ENCODE assay signal across 28 mouse cellular contexts in genomic region chr11:57022400-57022799, GRCm38 (mm10). TPM values are rescaled to one million over a fixed set of nuclear protein-coding genes. Genes with fewer than 3 reads are reported as not detected.
DNase-seq lines count a peak whose midpoint lies in the region; ATAC-seq lines count a peak whose summit lies in the region.
"Had no signal": no experiment of that assay in that cellular context is flagged by ENCODE, and none has a peak within 500 bp of the region (broad histone marks: within the 10 kb centered on the region; RNA-seq: fewer than 3 reads in every experiment).

No protein-coding gene starts in this region.

- peak; percentile 54 for ATAC-seq in frontal cortex, adult (ENCODE audit: low TSS enrichment)
- ATAC-seq in midbrain, embryonic 11.5 days (ENCODE audit: low FRiP score), result no peak
- ATAC-seq in midbrain, embryonic 14.5 days (ENCODE audit: low FRiP score, low TSS enrichment), result no peak
- ATAC-seq: activated CD4-positive, CD25-positive, alpha-beta regulatory T cell, adult 4 months; CD4-positive, CD25-positive, alpha-beta regulatory T cell, adult 4 months; forebrain, embryonic 14.5 days; forebrain, embryonic 16.5 days; Patski had no signal

- no peak overlapping the region for H3K4me2 ChIP-seq in midbrain, embryonic 11.5 days
- no peak overlapping the region for H3K4me2 ChIP-seq in midbrain, embryonic 14.5 days (ENCODE audit: low read length)
- H3K4me2 ChIP-seq: embryonic facial prominence, embryonic 13.5 days; embryonic facial prominence, embryonic 15.5 days; forebrain, embryonic 12.5 days had no signal

- no peaks in the 10 kb centered on the region for H3K27me3 ChIP-seq in midbrain, embryonic 11.5 days (ENCODE audit: control insufficient read depth, insufficient read depth, low read length)
- H3K27me3 ChIP-seq in midbrain, embryonic 14.5 days (ENCODE audit: control insufficient read depth, insufficient read depth, low read length), result no peaks in the 10 kb centered on the region
- H3K27me3 ChIP-seq: embryonic facial prominence, embryonic 13.5 days; Patski had no signal

- WGBS in midbrain, embryonic 11.5 days, result 69% methylated on average over 4 of the region's 4 CpGs
- WGBS in midbrain, embryonic 14.5 days, result 57% methylated on average over 4 of the region's 4 CpGs

- H3K36me3 ChIP-seq in midbrain, embryonic 11.5 days (ENCODE audit: control insufficient read depth, insufficient read depth, low read length), result no peaks in the 10 kb centered on the region
- no peaks in the 10 kb centered on the region for H3K36me3 ChIP-seq in midbrain, embryonic 14.5 days (ENCODE audit: control insufficient read depth, insufficient read depth, low read length)
- H3K36me3 ChIP-seq: embryonic facial prominence, embryonic 13.5 days; embryonic facial prominence, embryonic 15.5 days; forebrain, embryonic 10.5 days; forebrain, embryonic 12.5 days; G1E had no signal

- H3K27ac ChIP-seq in midbrain, embryonic 11.5 days (ENCODE audit: low read depth, low read length), result no peak overlapping the region
- no peak overlapping the region for H3K27ac ChIP-seq in midbrain, embryonic 14.5 days (replicated peaks; ENCODE audit: low read depth, low read length)
- H3K27ac ChIP-seq: embryonic facial prominence, embryonic 13.5 days; embryonic facial prominence, embryonic 15.5 days; forebrain, embryonic 10.5 days; forebrain, embryonic 12.5 days had no signal

- no peaks in the 10 kb centered on the region for H3K9me3 ChIP-seq in midbrain, embryonic 11.5 days (ENCODE audit: control insufficient read depth, low read length)
- no peaks in the 10 kb centered on the region for H3K9me3 ChIP-seq in midbrain, embryonic 14.5 days (ENCODE audit: control insufficient read depth, low read length)
- H3K9me3 ChIP-seq: embryonic facial prominence, embryonic 13.5 days; embryonic facial prominence, embryonic 15.5 days; forebrain, embryonic 10.5 days; forebrain, embryonic 12.5 days had no signal

- H3K4me3 ChIP-seq in midbrain, embryonic 11.5 days (ENCODE audit: low read depth, low read length), result no peak overlapping the region
- no peak overlapping the region for H3K4me3 ChIP-seq in midbrain, embryonic 14.5 days (replicated peaks; ENCODE audit: low read depth, low read length)
- H3K4me3 ChIP-seq: embryonic facial prominence, embryonic 13.5 days; embryonic facial prominence, embryonic 15.5 days; erythroblast, embryonic 14.5 days; forebrain, embryonic 10.5 days; forebrain, embryonic 12.5 days had no signal

- no peak for DNase-seq in frontal cortex, postnatal 14 days (ENCODE audit: low spot score in 2 of 2)
- peak; percentile 77 for DNase-seq in midbrain, embryonic 11.5 days (ENCODE audit: low spot score, missing footprints)
- DNase-seq in midbrain, embryonic 14.5 days, result no peak
- DNase-seq in right cerebral cortex, adult 18-20 months, result peak; percentile 46
- no peak for DNase-seq in right cerebral cortex, postnatal 10 days (ENCODE audit: low spot score in 2 of 2)
- DNase-seq: adrenal gland, adult 8-10 months; adrenal gland, postnatal 14 days; adrenal gland, postnatal 36 days; B cell, adult 2 months; cerebellum, adult 11 months; cerebellum, adult 18-20 months; cerebellum, adult 8-10 months; cerebellum, adult 9-11 months; cerebellum, postnatal 14 days; cerebellum, postnatal 36 days; embryo, embryonic 11 days had no signal

- no peaks in the 10 kb centered on the region for H3K4me1 ChIP-seq in midbrain, embryonic 11.5 days (ENCODE audit: control insufficient read depth, insufficient read depth, low read length)
- H3K4me1 ChIP-seq in midbrain, embryonic 14.5 days (ENCODE audit: control insufficient read depth, insufficient read depth, low read length), result 0 out of 2 replicates have a peak, but pooled peaks cover 3% of the 10 kb centered on the region
- H3K4me1 ChIP-seq: embryonic facial prominence, embryonic 13.5 days; embryonic facial prominence, embryonic 15.5 days; forebrain, embryonic 12.5 days had no signal

- H3K9ac ChIP-seq in midbrain, embryonic 11.5 days (ENCODE audit: low read length), result no peak overlapping the region
- no peak overlapping the region for H3K9ac ChIP-seq in midbrain, embryonic 14.5 days (replicated peaks; ENCODE audit: low read length)
- H3K9ac ChIP-seq: embryonic facial prominence, embryonic 13.5 days; embryonic facial prominence, embryonic 15.5 days; forebrain, embryonic 12.5 days had no signal

RNA-seq across cellular contexts. Expression of gene Gria1, which starts 11.2 kb away (rescaled TPM):
- 1.8 and 3.1 TPM in 2 replicates for polyA plus RNA-seq in midbrain, embryonic 11.5 days (2014; fragmentation: Nextera tagmentation; extraction: Ambion mirVana)
- 30.5 and 31.9 TPM in 2 replicates for polyA plus RNA-seq in midbrain, embryonic 14.5 days (2014; fragmentation: Nextera tagmentation; extraction: Ambion mirVana)
- polyA plus RNA-seq: activated CD4-positive, CD25-positive, alpha-beta regulatory T cell, adult 4 months; CD4-positive, CD25-positive, alpha-beta regulatory T cell, adult 4 months; erythroblast, embryonic 14.5 days; G1E had no signal

Comparison
In these comparisons a context has a peak if more than half of its experiments do, and no peak if none do; other contexts are left out.
1. DNase-seq: peak in midbrain, embryonic 11.5 days (single experiment) and right cerebral cortex, adult 18-20 months (single experiment); none in frontal cortex, postnatal 14 days (0 of 2), midbrain, embryonic 14.5 days (single experiment) and right cerebral cortex, postnatal 10 days (0 of 2).